Mouse (Mus musculus) liver, postnatal 0 days (tissue): ENCODE data around the gene Gzmk. TPM values are rescaled to one million over a fixed set of nuclear protein-coding genes. Genes with fewer than 3 reads are reported as not detected.
A peak's percentile ranks its signal among the peaks of the same experiment; 100 is the strongest.

ENCODE experiments used
- ATAC-seq: fragments of 200-750 bp; cut with Nextera tagmentation; 2 replicates; pipeline ENCODE4 v1.8.0; 2017; ENCODE audit warnings: mild to moderate bottlenecking, moderate library complexity
- DNase-seq: peaks from one replicate; pipeline ENCODE4 v3.0.0-alpha.2; 2016
- H3K27ac ChIP-seq: fragments of 300-500 bp; sonication (generic); 2 replicates; pipeline ENCODE4 v1.5.1; 2014; ENCODE audit warnings: antibody characterized with exemption, moderate library complexity, mild to moderate bottlenecking, low read depth
- H3K27me3 ChIP-seq: fragments of 300-500 bp; sonication (generic); 2 replicates; pipeline ENCODE4 v1.6.1; 2014; ENCODE audit warnings: low read length, control low read depth, mixed read lengths; ENCODE audit not compliant: insufficient read depth
- H3K36me3 ChIP-seq: fragments of 300-500 bp; sonication (generic); replicated peaks from 2 replicates; pipeline ENCODE4 v1.6.1; 2014; ENCODE audit warnings: mild to moderate bottlenecking, control low read depth, low read length, moderate library complexity, mixed read lengths; ENCODE audit not compliant: insufficient read depth
- H3K4me1 ChIP-seq: fragments of 300-500 bp; sonication (generic); 2 replicates; pipeline ENCODE4 v1.6.1; 2014; ENCODE audit warnings: antibody characterized with exemption, mild to moderate bottlenecking, control low read depth; ENCODE audit not compliant: insufficient read depth
- H3K4me2 ChIP-seq: fragments of 300-500 bp; sonication (generic); 2 replicates; pipeline ENCODE4 v1.6.1; 2014; ENCODE audit warnings: low read depth, mild to moderate bottlenecking, low read length, moderate library complexity, mixed read lengths
- H3K4me3 ChIP-seq: fragments of 300-500 bp; sonication (generic); 2 replicates; pipeline ENCODE4 v1.5.1; 2014; ENCODE audit warnings: low read depth, low read length
- H3K9ac ChIP-seq: fragments of 300-500 bp; sonication (generic); replicated peaks from 2 replicates; pipeline ENCODE4 v1.6.1; 2014; ENCODE audit warnings: mild to moderate bottlenecking, moderate library complexity
- H3K9me3 ChIP-seq: fragments of 300-500 bp; sonication (generic); 2 replicates; pipeline ENCODE4 v1.6.1; 2016; ENCODE audit warnings: mild to moderate bottlenecking, control low read depth, low read length, mixed read lengths
- CTCF ChIP-seq: sonication (generic); IDR thresholded peaks from 2 replicates; pipeline ENCODE4 v1.5.1; 2016; ENCODE audit warnings: antibody characterized with exemption, low read depth
- EP300 ChIP-seq: IDR thresholded peaks from 2 replicates; pipeline ENCODE4 v1.6.1; 2016; ENCODE audit warnings: antibody characterized with exemption, low read depth, mild to moderate bottlenecking
- WGBS: fragments of 180-500 bp; shearing (Covaris S2); extraction: QIAGEN DNeasy Blood & Tissue Kit; methylation state at CpG from one replicate; pipeline ENCODE4 v1.1.7; 2014; ENCODE audit not compliant: insufficient replicate concordance; 5-methylcytosine and 5-hydroxymethylcytosine counted together
- polyA plus RNA-seq: library from polyadenylated mRNA; unstranded; fragments of >200 nt; fragmentation: Nextera tagmentation; extraction: Ambion mirVana; gene quantifications from 2 replicates; pipeline ENCODE4 v1.2.1, GENCODE M21; 2015

Gzmk gene
- polyA plus RNA-seq, 1 experiment from 2014 or later, result not detected

- no peak for DNase-seq
- WGBS, result 77% methylated on average over 17 of the region's 17 CpGs
These were observed 2.2 kb upstream of the Gzmk start for GRCm38 (mm10) chr13:113227666-113228463.

DNA sequence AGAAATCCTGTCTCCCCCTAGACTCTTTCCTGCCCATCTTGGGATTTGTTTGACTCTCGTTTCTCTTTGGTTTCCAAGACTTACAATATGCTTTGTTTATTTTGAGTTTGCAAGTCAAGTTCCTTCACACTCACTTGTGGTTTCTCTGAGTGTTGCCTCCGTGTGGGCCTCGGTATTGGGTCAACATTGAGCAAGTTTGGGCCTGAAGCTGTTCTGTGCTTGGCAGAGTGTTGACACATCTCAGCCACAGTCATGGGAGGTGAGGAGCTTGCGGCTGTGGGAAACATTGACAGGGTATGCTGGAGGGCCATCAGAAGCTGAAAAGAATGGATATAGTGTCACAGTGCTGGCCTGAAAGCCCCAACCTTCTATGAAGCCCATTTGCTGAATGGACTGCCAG is 1.4 kb upstream of the Gzmk start:
- no peak for TF ChIP-seq EP300
- TF ChIP-seq CTCF, result no peak
- WGBS, result 34% methylated on average over 4 of the region's 4 CpGs
- ATAC-seq (no peak), DNase-seq (no peak)
- no peak overlapping the region for H3K4me2 ChIP-seq
- H3K4me1 ChIP-seq, result no peaks in the 10 kb centered on the region
- no peak overlapping the region for H3K9ac ChIP-seq
- H3K9me3 ChIP-seq, result no peaks in the 10 kb centered on the region
- no peak overlapping the region for H3K27ac ChIP-seq
- H3K36me3 ChIP-seq, result no peaks in the 10 kb centered on the region
- no peak overlapping the region for H3K4me3 ChIP-seq
- H3K27me3 ChIP-seq, result no peaks in the 10 kb centered on the region

More at GRCm38 (mm10) chr13:113227666-113228463, 2.2 kb upstream of the Gzmk start:
- H3K27me3 ChIP-seq, result no peaks in the 10 kb centered on the region
- no peak overlapping the region for H3K4me3 ChIP-seq
- H3K36me3 ChIP-seq, result no peaks in the 10 kb centered on the region
- no peak overlapping the region for H3K9ac ChIP-seq
- H3K27ac ChIP-seq, result no peak overlapping the region
- no peaks in the 10 kb centered on the region for H3K4me1 ChIP-seq
- no peak overlapping the region for H3K4me2 ChIP-seq
- TF ChIP-seq CTCF, result peak; percentile 36
- no peak for TF ChIP-seq EP300
- ATAC-seq, result no peak
- H3K9me3 ChIP-seq, result no peaks in the 10 kb centered on the region

GRCm38 (mm10) chr13:113224105-113224504 is 1.6 kb downstream of the Gzmk start:
- no peak for TF ChIP-seq CTCF
- TF ChIP-seq EP300, result no peak
- no peak overlapping the region for H3K4me3 ChIP-seq
- no peaks in the 10 kb centered on the region for H3K4me1 ChIP-seq
- ATAC-seq, result no peak
- no peak overlapping the region for H3K27ac ChIP-seq
- no peaks in the 10 kb centered on the region for H3K27me3 ChIP-seq
- H3K9me3 ChIP-seq, result no peaks in the 10 kb centered on the region
- H3K9ac ChIP-seq, result no peak overlapping the region
- H3K4me2 ChIP-seq, result no peak overlapping the region
- no peaks in the 10 kb centered on the region for H3K36me3 ChIP-seq
- DNase-seq, result no peak
- WGBS, result 28% methylated on average over 2 of the region's 2 CpGs

GRCm38 (mm10) chr13:113221851-113222250 is 3.9 kb downstream of the Gzmk start:
- Histone ChIP-seq H3K36me3 (no peaks in the 10 kb centered on the region), H3K9me3 (no peaks in the 10 kb centered on the region), H3K4me2 (no peak overlapping the region), H3K9ac (no peak overlapping the region), H3K4me3 (no peak overlapping the region), H3K27ac (no peak overlapping the region), H3K27me3 (no peaks in the 10 kb centered on the region), H3K4me1 (no peaks in the 10 kb centered on the region)
- 56% methylated on average over 6 of the region's 6 CpGs for WGBS
- DNase-seq (no peak), ATAC-seq (no peak)
- TF ChIP-seq EP300 (no peak), CTCF (no peak)

GRCm38 (mm10) chr13:113213865-113214264 is 11.8 kb downstream of the Gzmk start:
- 82% methylated on average over 3 of the region's 3 CpGs for WGBS
- no peaks in the 10 kb centered on the region for H3K36me3 ChIP-seq
- DNase-seq, result no peak
- H3K4me3 ChIP-seq, result no peak overlapping the region
- H3K9ac ChIP-seq, result no peak overlapping the region
- no peak overlapping the region for H3K27ac ChIP-seq
- no peaks in the 10 kb centered on the region for H3K9me3 ChIP-seq
- no peaks in the 10 kb centered on the region for H3K4me1 ChIP-seq
- no peak for ATAC-seq
- H3K4me2 ChIP-seq, result no peak overlapping the region
- no peak for TF ChIP-seq CTCF
- TF ChIP-seq EP300, result no peak
- H3K27me3 ChIP-seq, result peaks cover 4% of the 10 kb centered on the region; the same call in 1 of the 2 replicates

DNA sequence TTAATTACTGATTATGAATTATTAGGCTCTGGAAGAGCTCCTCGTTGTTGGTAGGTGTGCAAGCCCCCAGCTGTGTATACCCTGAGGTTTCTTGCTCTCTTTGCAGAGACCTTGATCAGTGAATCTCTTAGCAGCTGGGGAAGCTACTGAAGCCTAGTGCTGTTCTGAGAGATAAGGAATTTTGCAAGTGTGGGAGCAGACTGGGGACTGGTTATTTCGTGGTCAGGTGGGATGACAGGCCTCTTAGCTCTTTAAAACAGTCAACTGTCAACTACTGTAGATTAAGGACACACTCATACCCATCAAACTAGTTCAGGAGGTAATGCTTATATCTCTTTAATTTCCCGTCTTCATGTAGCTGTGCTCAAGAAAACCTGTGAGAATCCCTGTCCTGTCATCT is 13.3 kb downstream of the Gzmk start:
- Histone ChIP-seq H3K4me2 (no peak overlapping the region), H3K27me3 (peaks cover 4% of the 10 kb centered on the region; the same call in 1 of the 2 replicates), H3K36me3 (no peaks in the 10 kb centered on the region), H3K4me3 (no peak overlapping the region), H3K27ac (no peak overlapping the region), H3K9ac (no peak overlapping the region), H3K9me3 (no peaks in the 10 kb centered on the region), H3K4me1 (no peaks in the 10 kb centered on the region)
- ATAC-seq, result peak; percentile 44; the same call in 1 of the 2 replicates
- no peak for DNase-seq
- WGBS, result 29% methylated on average over 3 of the region's 3 CpGs
- TF ChIP-seq EP300 (peak; percentile 17; the same call in 1 of the 2 replicates), CTCF (no peak)
